Mouse (Mus musculus): Measurements from ENCODE around the gene Wdr70.

The Wdr70 gene

DNA sequence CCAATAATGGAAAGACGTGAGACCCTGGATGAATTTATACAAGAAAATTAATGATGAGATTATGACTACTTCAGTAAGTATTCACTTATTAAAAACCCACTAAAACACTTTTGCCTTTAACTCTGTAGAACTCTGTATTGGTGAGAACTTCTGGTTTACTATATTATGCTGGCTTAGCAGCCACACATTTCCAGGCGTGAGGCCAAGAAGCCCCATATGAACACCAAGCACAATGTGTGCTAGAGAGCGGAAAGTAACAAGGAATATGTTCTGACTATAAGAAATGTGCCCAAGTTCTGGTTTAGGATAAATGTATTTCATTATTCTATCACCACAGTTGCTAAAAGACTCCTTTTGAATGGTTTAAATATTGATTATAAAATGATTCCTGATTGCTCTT, 68.4 kb downstream of the Wdr70 start:
- no peak for DNase-seq (ENCODE audit: extremely low spot score)

- no peak for DNase-seq (ENCODE audit: extremely low spot score)
Observed at GRCm38 (mm10) chr15:8027503-8027902, 71.5 kb downstream of the Wdr70 start.

GRCm38 (mm10) chr15:8011418-8011817, 87.6 kb downstream of the Wdr70 start:
- DNase-seq (ENCODE audit: extremely low spot score): no peak

- DNase-seq (ENCODE audit: extremely low spot score): no peak
Observed at GRCm38 (mm10) chr15:8007413-8007812, 91.6 kb downstream of the Wdr70 start.

- no peak for DNase-seq (ENCODE audit: extremely low spot score)
Observed at GRCm38 (mm10) chr15:8006056-8006455, 93.0 kb downstream of the Wdr70 start.

GRCm38 (mm10) chr15:8005506-8005905, 93.5 kb downstream of the Wdr70 start:
- DNase-seq (ENCODE audit: extremely low spot score): no peak

DNA sequence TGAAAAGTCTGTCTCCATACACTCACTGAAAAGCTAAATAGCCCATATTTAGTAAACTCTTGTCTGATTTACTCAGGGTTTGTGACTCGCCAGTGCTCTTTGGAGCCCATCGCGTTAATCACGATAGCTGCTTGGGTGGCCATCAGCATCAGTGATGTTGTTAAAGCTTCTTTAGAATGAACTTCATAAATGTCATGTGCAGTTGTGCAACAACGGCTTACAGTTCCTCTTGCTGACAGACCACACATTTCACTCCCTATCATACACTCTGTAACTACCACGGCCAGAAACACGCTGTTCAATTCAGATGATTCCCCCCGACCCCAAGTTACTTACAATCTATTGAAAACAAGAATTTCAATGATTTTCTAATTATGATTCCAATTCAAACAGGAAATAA, 95.2 kb downstream of the Wdr70 start:
- no peak for DNase-seq (ENCODE audit: extremely low spot score)

DNA sequence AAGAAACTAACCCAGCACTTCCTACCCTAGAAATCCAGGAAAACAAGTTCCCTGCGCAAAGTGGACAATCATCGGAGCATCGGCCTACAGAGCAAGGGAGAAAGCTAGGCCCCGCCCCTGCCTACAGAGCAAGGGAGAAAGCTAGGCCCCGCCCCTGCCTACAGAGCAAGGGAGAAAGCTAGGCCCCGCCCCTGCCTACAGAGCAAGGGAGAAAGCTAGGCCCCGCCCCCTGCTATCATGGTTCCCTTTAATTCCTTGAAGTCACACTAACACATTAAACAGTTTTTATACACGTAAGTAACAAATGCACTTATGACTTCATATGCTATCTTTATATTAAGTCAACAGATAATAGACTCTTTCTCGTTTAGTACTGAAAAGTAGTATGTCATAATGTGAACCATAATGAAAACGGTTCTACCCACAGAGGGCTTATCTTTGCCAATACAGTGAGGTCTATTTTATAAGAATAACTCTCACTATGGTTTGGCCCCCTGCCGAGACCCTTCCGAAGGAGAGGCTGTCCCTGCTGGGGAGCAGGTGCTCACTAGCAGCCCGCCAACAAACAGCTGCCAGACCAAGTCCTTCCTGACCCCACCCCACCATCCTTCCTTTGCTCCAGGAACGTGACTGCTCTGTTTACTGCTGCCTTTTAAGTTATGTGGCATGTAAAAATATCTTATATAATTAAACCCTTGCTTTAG, 100.0 kb downstream of the Wdr70 start:
- no peak for DNase-seq (ENCODE audit: extremely low spot score)

GRCm38 (mm10) chr15:7998095-7998494, 100.9 kb downstream of the Wdr70 start:
- DNase-seq (ENCODE audit: extremely low spot score): no peak

DNA sequence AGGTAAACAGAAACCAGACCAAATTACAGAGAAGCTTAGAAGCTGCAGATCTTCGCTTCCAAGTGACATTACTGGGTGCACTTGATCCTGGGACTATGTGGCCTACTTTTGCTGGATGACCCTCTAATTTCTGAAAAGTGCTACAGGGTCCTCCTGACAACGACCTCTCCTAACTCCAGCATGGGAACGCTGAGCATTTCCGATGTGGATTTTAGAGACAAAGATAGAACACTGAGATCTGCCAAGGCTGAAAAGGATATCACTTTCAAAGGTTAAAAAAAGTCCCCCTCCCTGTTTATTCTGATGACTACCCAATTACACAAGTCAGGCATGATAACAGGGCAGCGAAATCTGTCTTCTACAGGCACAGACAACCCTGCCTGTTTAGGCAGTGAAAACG, 105.3 kb downstream of the Wdr70 start:
- no peak for DNase-seq (ENCODE audit: extremely low spot score)

DNA sequence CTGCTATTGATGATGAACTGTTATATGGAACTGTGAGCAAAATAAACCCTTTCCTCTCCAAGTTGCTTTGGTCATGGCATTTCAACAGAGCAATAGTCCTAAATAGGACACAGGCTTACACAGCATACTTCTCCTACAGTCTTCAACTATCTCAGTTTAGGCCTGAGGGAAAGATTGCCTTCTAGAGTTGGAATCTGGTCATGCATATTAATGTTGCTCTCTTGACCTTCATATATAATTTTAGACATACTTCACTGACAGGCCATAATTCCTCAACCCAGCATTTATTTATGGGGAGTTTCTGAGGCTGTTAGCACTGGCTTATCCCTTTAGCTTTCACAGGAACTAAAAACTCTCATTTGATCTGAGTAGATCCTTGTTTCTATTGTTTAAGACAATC, 108.9 kb downstream of the Wdr70 start:
- no peak for DNase-seq (ENCODE audit: extremely low spot score)

DNA sequence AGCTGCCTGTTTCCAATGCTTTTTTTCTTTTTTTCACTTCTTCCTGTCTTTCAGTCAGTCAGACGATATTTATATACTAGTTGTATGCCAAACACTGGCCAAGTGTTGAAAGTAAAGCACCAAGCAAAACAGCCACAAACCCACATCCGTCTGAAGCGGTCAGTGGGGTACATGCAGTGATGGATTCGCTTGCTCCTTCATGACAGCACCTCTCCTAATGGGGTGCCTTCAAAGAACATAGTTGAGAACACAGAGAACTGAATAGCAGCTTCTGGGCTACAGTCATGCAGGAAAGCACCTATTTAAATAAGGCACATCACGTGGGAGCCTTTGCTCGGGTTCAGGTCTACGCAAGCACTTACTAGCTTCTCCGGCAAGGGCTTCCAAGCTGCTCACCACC, 111.6 kb downstream of the Wdr70 start:
- no peak for DNase-seq (ENCODE audit: extremely low spot score)

- no peak for DNase-seq (ENCODE audit: extremely low spot score)
Observed at GRCm38 (mm10) chr15:7986274-7986673, 112.7 kb downstream of the Wdr70 start.

DNA sequence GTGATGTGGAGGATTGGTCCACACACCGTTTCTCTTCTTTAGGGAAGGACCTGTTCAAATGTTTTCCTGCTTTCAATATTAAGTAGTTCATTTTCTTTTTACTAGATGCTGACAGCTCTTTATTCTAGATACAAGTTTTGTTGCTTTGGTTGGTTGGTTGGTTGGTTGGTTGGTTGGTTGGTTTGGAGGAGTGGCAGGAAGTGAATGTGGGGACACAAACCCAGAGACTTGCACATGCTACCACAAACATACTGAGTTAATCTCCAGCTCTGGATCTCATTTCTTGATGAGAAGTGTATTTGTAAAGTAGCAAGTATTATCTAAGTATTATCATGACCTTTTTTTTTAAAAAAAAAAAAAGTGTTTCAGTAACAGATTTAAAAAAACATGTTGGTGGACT, 120.4 kb downstream of the Wdr70 start:
- no peak for DNase-seq (ENCODE audit: extremely low spot score)

DNA sequence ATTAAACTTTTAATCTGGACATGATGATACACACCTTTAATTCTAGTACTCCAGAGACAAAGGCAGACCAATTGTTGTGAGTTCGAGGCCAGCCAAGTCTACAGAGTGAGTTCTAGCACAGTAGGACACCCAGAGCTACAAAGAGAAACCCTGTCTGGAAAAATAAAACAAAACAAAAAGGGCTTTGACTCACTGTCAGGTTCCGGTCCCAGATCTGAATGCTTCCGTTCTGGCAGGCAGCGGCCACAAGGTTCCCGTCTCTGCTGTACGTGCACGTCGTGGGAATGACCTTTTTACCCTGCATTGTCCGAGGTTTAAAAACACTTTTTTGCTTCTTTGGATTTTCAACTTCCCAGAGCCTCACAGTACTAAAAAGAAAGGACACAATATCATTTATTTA, 122.2 kb downstream of the Wdr70 start:
- no peak for DNase-seq (ENCODE audit: extremely low spot score)

DNA sequence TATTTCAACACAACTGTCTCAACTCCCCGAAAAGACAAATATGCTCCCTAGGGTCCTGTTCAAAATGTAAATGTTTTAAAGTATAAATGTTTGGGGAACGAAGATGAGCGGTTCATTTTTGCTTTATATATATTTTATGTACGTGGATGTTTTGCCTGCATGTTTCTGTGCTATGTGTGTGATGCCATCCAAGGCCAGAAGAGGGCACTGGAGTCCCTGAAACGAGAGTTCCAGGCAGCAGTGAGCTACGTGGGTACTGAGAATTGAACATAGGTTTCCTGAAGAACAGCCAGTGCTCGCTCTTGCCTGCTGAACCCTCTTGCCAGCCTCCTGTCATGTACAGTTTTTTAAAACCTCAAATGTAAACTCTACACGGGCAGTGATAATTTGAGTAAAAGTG, 124.6 kb downstream of the Wdr70 start:
- DNase-seq (ENCODE audit: extremely low spot score): no peak

GRCm38 (mm10) chr15:7972528-7972927, 126.5 kb downstream of the Wdr70 start:
- DNase-seq (ENCODE audit: extremely low spot score): no peak

- no peak for DNase-seq (ENCODE audit: extremely low spot score)
Observed at GRCm38 (mm10) chr15:7962786-7963185, 136.2 kb downstream of the Wdr70 start.

DNA sequence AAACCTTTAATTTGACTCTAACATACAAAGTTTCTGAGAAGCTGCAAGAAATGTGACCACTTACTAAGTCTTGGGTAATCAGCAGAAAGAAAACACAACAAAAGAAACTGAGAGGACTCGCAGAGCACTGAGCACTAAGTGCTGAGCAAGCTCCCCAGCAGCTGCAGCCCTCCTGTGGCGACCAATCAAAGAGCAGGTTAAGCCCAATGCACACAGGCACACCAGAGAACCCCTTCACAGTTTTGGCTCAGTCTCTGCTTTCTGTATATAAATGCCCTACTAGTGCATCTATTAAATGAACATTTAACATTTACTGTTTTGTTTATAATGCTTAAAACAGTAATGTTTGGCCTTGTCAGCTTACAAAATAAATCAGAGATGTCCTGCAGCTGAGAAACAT, 137.5 kb downstream of the Wdr70 start:
- DNase-seq (ENCODE audit: extremely low spot score): no peak

DNA sequence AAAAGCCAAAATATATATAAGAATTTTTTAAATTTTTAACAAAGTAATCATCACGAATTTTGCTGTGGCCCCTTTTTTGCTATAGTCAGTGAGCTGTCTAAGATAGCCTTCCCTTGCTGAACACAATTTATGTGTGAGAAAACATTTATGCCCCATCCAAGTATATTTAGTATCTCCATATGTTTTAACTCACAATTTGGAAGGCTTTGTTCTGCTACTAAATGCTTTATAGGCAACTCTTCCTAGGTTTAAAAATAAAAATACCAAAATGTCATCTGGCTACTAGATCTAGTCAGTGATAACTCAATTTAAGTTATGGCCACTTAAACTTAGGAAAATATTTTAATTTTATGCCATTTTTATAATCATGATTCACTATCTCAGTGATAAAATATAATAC, 142.1 kb downstream of the Wdr70 start:
- DNase-seq (ENCODE audit: extremely low spot score): no peak

- DNase-seq (ENCODE audit: extremely low spot score): no peak
Observed at GRCm38 (mm10) chr15:7950561-7950960, 148.4 kb downstream of the Wdr70 start.

GRCm38 (mm10) chr15:7941690-7942089, 157.3 kb downstream of the Wdr70 start:
- DNase-seq (ENCODE audit: extremely low spot score): no peak

DNA sequence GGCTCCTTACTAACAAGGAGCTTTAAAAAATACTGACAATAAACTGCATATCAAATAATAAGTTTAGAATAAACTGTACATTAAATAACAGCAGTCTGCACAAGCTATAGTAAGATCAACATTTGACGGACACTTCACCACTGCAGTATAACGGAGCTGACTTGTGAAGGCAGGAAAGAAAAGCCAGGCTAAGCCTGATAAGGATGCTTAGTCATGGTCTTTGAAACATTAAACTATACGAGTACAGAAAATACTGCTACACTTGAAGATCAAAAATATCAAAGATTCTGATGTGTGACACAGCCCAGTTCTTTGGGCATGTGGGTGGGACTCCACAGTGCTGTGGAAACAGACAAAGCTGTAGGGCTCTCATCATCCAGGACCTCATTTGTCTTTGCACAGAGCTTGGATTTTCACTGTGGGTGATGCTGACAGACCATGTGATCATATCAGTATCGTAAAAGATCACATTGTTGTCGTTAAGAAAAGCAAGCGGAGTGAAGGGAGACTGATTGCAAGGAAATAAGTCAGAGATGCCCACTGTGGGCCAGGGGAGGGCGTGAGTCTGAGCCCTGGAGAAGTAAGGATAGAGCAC, 163.3 kb downstream of the Wdr70 start:
- DNase-seq (ENCODE audit: extremely low spot score): no peak

DNA sequence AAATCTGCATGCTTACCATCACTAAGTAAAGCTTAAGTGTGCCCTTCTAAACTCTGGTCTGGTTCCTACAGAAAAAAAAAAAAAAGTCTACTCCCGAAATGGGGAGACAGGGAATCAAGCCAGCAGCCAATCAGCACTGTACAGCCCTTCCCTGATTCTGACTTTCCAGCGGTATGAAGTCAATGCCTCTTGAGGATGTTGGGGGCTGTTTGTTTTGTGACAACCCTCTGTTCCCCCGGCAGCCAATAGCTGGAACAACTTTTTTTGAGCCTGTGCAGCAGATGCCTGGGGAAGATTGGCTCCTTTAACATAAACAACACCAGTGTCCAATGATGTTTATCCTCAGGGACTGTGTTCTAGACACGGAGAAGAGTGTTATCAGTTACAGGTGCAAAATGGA, 164.4 kb downstream of the Wdr70 start:
- no peak for DNase-seq (ENCODE audit: extremely low spot score)
